Mouse (Mus musculus): ENCODE results near the gene F5. TPM values are rescaled to one million over a fixed set of nuclear protein-coding genes. Genes with fewer than 3 reads are reported as not detected.

Gene F5
- total and polyA plus RNA-seq, 3 experiments = not detected

GRCm38 (mm10) chr1:164241494-164241893 is 89.9 kb downstream of the F5 start:
- no peaks in the 10 kb centered on the region for H3K9me3 ChIP-seq (replicated peaks; ENCODE audit: insufficient read depth, low read length)
- H3K79me2 ChIP-seq (ENCODE audit: control insufficient read depth, insufficient read depth, low read length, poor library complexity) = no peaks in the 10 kb centered on the region
- peaks cover 0 to under 1% of the 10 kb centered on the region in 2 experiments; a peak in 2 of 4 replicates for H3K36me3 ChIP-seq (ENCODE audit: control insufficient read depth in 1 of 2, insufficient read depth in 2 of 2, low read length in 2 of 2)
- H3K9ac ChIP-seq (ENCODE audit: control insufficient read depth, low read depth, low read length, poor library complexity, severe bottlenecking) = no peak overlapping the region
- peak; percentile 96 for TF ChIP-seq MAFK (IDR thresholded peaks at IDR 0.05; ENCODE audit: borderline replicate concordance, low read depth, low read length)
- TF ChIP-seq MEF2A (IDR thresholded peaks at IDR 0.05; ENCODE audit: extremely low read depth, insufficient replicate concordance, low read depth, low read length, poor library complexity, severe bottlenecking) = no peak
- H3K27me3 ChIP-seq (ENCODE audit: control insufficient read depth in 1 of 2, insufficient read depth in 2 of 2, low read length in 2 of 2) = peaks cover 1 to 3% of the 10 kb centered on the region in 2 experiments
- H3K27ac ChIP-seq (ENCODE audit: control insufficient read depth, low read depth, low read length) = no peak overlapping the region
- no peak for DNase-seq (ENCODE audit: low read depth, low spot score)
- no peak overlapping the region for H3K4me3 ChIP-seq (ENCODE audit: control insufficient read depth in 1 of 2, insufficient read depth in 1 of 2, low read depth in 2 of 2, low read length in 2 of 2)
- no peaks in the 10 kb centered on the region; a peak in 1 of 4 replicates for H3K4me1 ChIP-seq (ENCODE audit: control insufficient read depth in 1 of 2, insufficient read depth in 2 of 2, low read length in 2 of 2)

- H3K9ac ChIP-seq (ENCODE audit: control insufficient read depth, low read depth, low read length, poor library complexity, severe bottlenecking) = no peak overlapping the region
- no peaks in the 10 kb centered on the region for H3K79me2 ChIP-seq (ENCODE audit: control insufficient read depth, insufficient read depth, low read length, poor library complexity)
- no peak overlapping the region for H3K4me3 ChIP-seq (ENCODE audit: control insufficient read depth in 1 of 2, insufficient read depth in 1 of 2, low read depth in 2 of 2, low read length in 2 of 2)
- TF ChIP-seq RAD21 (IDR thresholded peaks at IDR 0.05; ENCODE audit: low read depth, low read length) (no peak), POLR2A (IDR thresholded peaks at IDR 0.05; ENCODE audit: control insufficient read depth in 1 of 2, insufficient read depth in 1 of 2, low read depth in 1 of 2, low read length in 2 of 2, poor library complexity in 1 of 2) (no peak), ZKSCAN1 (IDR thresholded peaks at IDR 0.05; ENCODE audit: low read depth, low read length) (no peak), MAX (IDR thresholded peaks at IDR 0.05; ENCODE audit: low read length) (no peak), GATA1 (IDR thresholded peaks at IDR 0.05; ENCODE audit: low read depth, low read length) (no peak), USF1 (IDR thresholded peaks at IDR 0.05; ENCODE audit: low read depth, low read length) (no peak)
- peaks cover 5% of the 10 kb centered on the region in 2 experiments for H3K4me1 ChIP-seq (ENCODE audit: control insufficient read depth in 1 of 2, insufficient read depth in 2 of 2, low read length in 2 of 2)
- no peaks in the 10 kb centered on the region for H3K9me3 ChIP-seq (replicated peaks; ENCODE audit: insufficient read depth, low read length)
- DNase-seq (ENCODE audit: low read depth, low spot score) = no peak
- H3K36me3 ChIP-seq (ENCODE audit: control insufficient read depth in 1 of 2, insufficient read depth in 2 of 2, low read length in 2 of 2) = peaks cover 0 to 10% of the 10 kb centered on the region in 2 experiments; a peak in 2 of 4 replicates
- peaks cover 1 to 2% of the 10 kb centered on the region in 2 experiments; a peak in 3 of 4 replicates for H3K27me3 ChIP-seq (ENCODE audit: control insufficient read depth in 1 of 2, insufficient read depth in 2 of 2, low read length in 2 of 2)
- no peak overlapping the region for H3K27ac ChIP-seq (ENCODE audit: control insufficient read depth, low read depth, low read length)
Observed at GRCm38 (mm10) chr1:164242809-164243208, 91.2 kb downstream of the F5 start.

- H3K79me2 ChIP-seq (ENCODE audit: control insufficient read depth, insufficient read depth, low read length, poor library complexity) = peaks cover 9% of the 10 kb centered on the region
- H3K9me3 ChIP-seq (replicated peaks; ENCODE audit: insufficient read depth, low read length) = no peaks in the 10 kb centered on the region
- H3K9ac ChIP-seq (ENCODE audit: control insufficient read depth, low read depth, low read length, poor library complexity, severe bottlenecking) = peak overlapping the region; percentile 61
- H3K27me3 ChIP-seq (ENCODE audit: control insufficient read depth in 1 of 2, insufficient read depth in 2 of 2, low read length in 2 of 2) = peaks cover 1 to 2% of the 10 kb centered on the region in 2 experiments; a peak in 3 of 4 replicates
- H3K4me1 ChIP-seq (ENCODE audit: control insufficient read depth in 1 of 2, insufficient read depth in 2 of 2, low read length in 2 of 2) = peaks cover 5 to 15% of the 10 kb centered on the region in 2 experiments
- DNase-seq (ENCODE audit: low read depth, low spot score) = peak; percentile 44
- H3K27ac ChIP-seq (ENCODE audit: control insufficient read depth, low read depth, low read length) = peak overlapping the region; percentile 51; the same call in 1 of the 2 replicates
- peak overlapping the region; percentile 41 to 63 for H3K4me3 ChIP-seq (ENCODE audit: control insufficient read depth in 1 of 2, insufficient read depth in 1 of 2, low read depth in 2 of 2, low read length in 2 of 2)
- peaks cover 0 to 17% of the 10 kb centered on the region in 2 experiments; a peak in 2 of 4 replicates for H3K36me3 ChIP-seq (ENCODE audit: control insufficient read depth in 1 of 2, insufficient read depth in 2 of 2, low read length in 2 of 2)
- TF ChIP-seq TBP (IDR thresholded peaks at IDR 0.05; ENCODE audit: low read depth, low read length) = no peak
- no peak for TF ChIP-seq HCFC1 (IDR thresholded peaks at IDR 0.05; ENCODE audit: low read depth, low read length)
- TF ChIP-seq ELF1 (IDR thresholded peaks at IDR 0.05; ENCODE audit: low read depth, low read length) = no peak
- TF ChIP-seq MEF2A (IDR thresholded peaks at IDR 0.05; ENCODE audit: extremely low read depth, insufficient replicate concordance, low read depth, low read length, poor library complexity, severe bottlenecking) = no peak
- no peak for TF ChIP-seq GATA1 (IDR thresholded peaks at IDR 0.05; ENCODE audit: low read depth, low read length)
- no peak for TF ChIP-seq SMC3 (IDR thresholded peaks at IDR 0.05; ENCODE audit: low read depth, low read length)
- no peak for TF ChIP-seq ZC3H11A (IDR thresholded peaks at IDR 0.05; ENCODE audit: low read depth, low read length)
- TF ChIP-seq NELFE (IDR thresholded peaks at IDR 0.05; ENCODE audit: low read depth, low read length) = no peak
Observed at GRCm38 (mm10) chr1:164247442-164247841, 95.8 kb downstream of the F5 start.

Data from MEL (cell line).